Mouse (Mus musculus) stomach, postnatal 0 days (tissue): ENCODE measurements around the gene Limd2. TPM values are rescaled to one million over a fixed set of nuclear protein-coding genes. Genes with fewer than 3 reads are reported as not detected.
"Not testable (repeated sequence)": the region's sequence is repeated elsewhere in the genome, so short reads cannot be mapped to it uniquely, and the experiment has no call there.

Source experiments
- ATAC-seq: fragments of 200-750 bp; cut with Nextera tagmentation; 2 replicates; pipeline ENCODE4 v1.8.0; 2017; ENCODE audit not compliant: low FRiP score, low TSS enrichment
- DNase-seq: peaks from one replicate; pipeline ENCODE4 v3.0.0-alpha.2; 2016; ENCODE audit warnings: low spot score
- H3K27ac ChIP-seq: fragments of 300-500 bp; sonication (generic); replicated peaks from 2 replicates; pipeline ENCODE4 v1.5.1; 2014; ENCODE audit warnings: mild to moderate bottlenecking, control low read depth
- H3K27me3 ChIP-seq: fragments of 300-500 bp; sonication (generic); 2 replicates; pipeline ENCODE4 v1.6.1; 2014; ENCODE audit warnings: low read length; ENCODE audit not compliant: control insufficient read depth, insufficient read depth
- H3K36me3 ChIP-seq: fragments of 300-500 bp; sonication (generic); 2 replicates; pipeline ENCODE4 v1.6.1; 2014; ENCODE audit warnings: low read length, mixed read lengths; ENCODE audit not compliant: control insufficient read depth, insufficient read depth
- H3K4me1 ChIP-seq: fragments of 300-500 bp; sonication (generic); replicated peaks from 2 replicates; pipeline ENCODE4 v1.6.1; 2014; ENCODE audit warnings: antibody characterized with exemption; ENCODE audit not compliant: control insufficient read depth, insufficient read depth
- H3K4me2 ChIP-seq: fragments of 300-500 bp; sonication (generic); replicated peaks from 2 replicates; pipeline ENCODE4 v1.6.1; 2014; ENCODE audit warnings: low read depth, mild to moderate bottlenecking, control low read depth, moderate library complexity
- H3K4me3 ChIP-seq: fragments of 300-500 bp; sonication (generic); 2 replicates; pipeline ENCODE4 v1.5.1; 2014; ENCODE audit warnings: low read depth, low read length, control low read depth
- H3K9ac ChIP-seq: fragments of 300-500 bp; sonication (generic); 2 replicates; pipeline ENCODE4 v1.6.1; 2014; ENCODE audit warnings: mild to moderate bottlenecking, low read length, control low read depth, mixed read lengths
- H3K9me3 ChIP-seq: fragments of 300-500 bp; sonication (generic); 2 replicates; pipeline ENCODE4 v1.6.1; 2016; ENCODE audit warnings: low read length; ENCODE audit not compliant: control insufficient read depth
- CTCF ChIP-seq: IDR thresholded peaks from 2 replicates; pipeline ENCODE4 v1.5.1; 2016; ENCODE audit warnings: antibody characterized with exemption, low read depth, mild to moderate bottlenecking, moderate library complexity
- EP300 ChIP-seq: optimal IDR thresholded peaks from 2 replicates; pipeline ENCODE3; 2016; ENCODE audit warnings: antibody characterized with exemption
- WGBS: fragments of 180-500 bp; shearing (Covaris S2); extraction: QIAGEN DNeasy Blood & Tissue Kit; methylation state at CpG from one replicate; pipeline ENCODE4 v1.1.7; 2014; 5-methylcytosine and 5-hydroxymethylcytosine counted together
- polyA plus RNA-seq: library from polyadenylated mRNA; unstranded; fragments of >200 nt; fragmentation: Nextera tagmentation; extraction: Ambion mirVana; gene quantifications from 2 replicates; pipeline ENCODE4 v1.2.1, GENCODE M21; 2015

Limd2 gene
- polyA plus RNA-seq, result 45.3 and 48.7 TPM in 2 replicates

- no peaks in the 10 kb centered on the region for H3K27me3 ChIP-seq
- DNase-seq, result no peak
- H3K9ac ChIP-seq, result peak within 1 kb of the TSS; percentile 83
- TF ChIP-seq EP300 (no peak), CTCF (no peak)
- peak within 1 kb of the TSS; percentile 69 for H3K4me3 ChIP-seq
- peak within 1 kb of the TSS; percentile 88 for H3K27ac ChIP-seq
- H3K36me3 ChIP-seq, result peaks cover 2% of the 10 kb centered on the region
- no peak; the same call in 1 of the 2 replicates for ATAC-seq
- 35% methylated on average over 22 of the region's 22 CpGs for WGBS
- no peaks in the 10 kb centered on the region for H3K9me3 ChIP-seq
- 0 out of 2 replicates have a peak, but pooled peaks cover 2% of the 10 kb centered on the region for H3K4me1 ChIP-seq
- H3K4me2 ChIP-seq, result peak within 1 kb of the TSS; percentile 92
These were observed at the start of gene Limd2, which contains the start of gene Gm10840 for GRCm38 (mm10) chr11:106160841-106161721. TSS of gene Limd2 (minus strand) at chr11:106160860. TSS of gene Gm10840 (plus strand) at chr11:106160850.

- no peaks in the 10 kb centered on the region for H3K27me3 ChIP-seq
- WGBS, result 80% methylated on average over 5 of the region's 5 CpGs
- TF ChIP-seq EP300 (no peak), CTCF (no peak)
- no peak within 1 kb of the TSS for H3K4me3 ChIP-seq
- no peaks in the 10 kb centered on the region for H3K4me1 ChIP-seq
- H3K4me2 ChIP-seq, result no peak within 1 kb of the TSS
- H3K9me3 ChIP-seq, result no peaks in the 10 kb centered on the region
- H3K9ac ChIP-seq, result no peak within 1 kb of the TSS
- no peak within 1 kb of the TSS for H3K27ac ChIP-seq
- ATAC-seq, result no peak
- peaks cover 25% of the 10 kb centered on the region for H3K36me3 ChIP-seq
- no peak for DNase-seq
These were observed 41.4 kb upstream of the Limd2 start, which contains the start of gene Strada for GRCm38 (mm10) chr11:106202123-106202465. TSS of gene Strada (minus strand) at chr11:106202168.

- H3K36me3 ChIP-seq, result peaks cover 20% of the 10 kb centered on the region
These were observed 40.9 kb upstream of the Limd2 start for GRCm38 (mm10) chr11:106201337-106202122.

GRCm38 (mm10) chr11:106200756-106201155 lies 40.1 kb upstream of the Limd2 start:
- Histone ChIP-seq H3K9me3 (no peaks in the 10 kb centered on the region), H3K4me2 (no peak overlapping the region), H3K36me3 (peaks cover 19% of the 10 kb centered on the region), H3K9ac (no peak overlapping the region), H3K4me3 (no peak overlapping the region), H3K27ac (no peak overlapping the region), H3K4me1 (no peaks in the 10 kb centered on the region), H3K27me3 (no peaks in the 10 kb centered on the region)
- WGBS, result 70% methylated on average over 6 of the region's 6 CpGs
- no peak for TF ChIP-seq CTCF
- no peak for DNase-seq
- no peak for ATAC-seq

More at GRCm38 (mm10) chr11:106201337-106202122, 40.9 kb upstream of the Limd2 start:
- H3K27ac ChIP-seq, result no peak overlapping the region
- H3K4me1 ChIP-seq, result no peaks in the 10 kb centered on the region
- DNase-seq (no peak), ATAC-seq (no peak)
- WGBS, result 89% methylated on average over 19 of the region's 19 CpGs
- TF ChIP-seq CTCF (no peak), EP300 (no peak)
- H3K27me3 ChIP-seq, result no peaks in the 10 kb centered on the region
- H3K4me3 ChIP-seq, result no peak overlapping the region
- H3K4me2 ChIP-seq, result no peak overlapping the region
- H3K9ac ChIP-seq, result no peak overlapping the region
- no peaks in the 10 kb centered on the region for H3K9me3 ChIP-seq

GRCm38 (mm10) chr11:106199997-106200396 lies 39.3 kb upstream of the Limd2 start:
- H3K4me3 ChIP-seq, H3K27me3 ChIP-seq, H3K4me2 ChIP-seq, DNase-seq, ATAC-seq, H3K9me3 ChIP-seq, H3K4me1 ChIP-seq, H3K9ac ChIP-seq, H3K27ac ChIP-seq: not testable (repeated sequence)
- 93% methylated on average over 7 of the region's 7 CpGs for WGBS
- H3K36me3 ChIP-seq, result peaks cover 19% of the 10 kb centered on the region
